Mouse (Mus musculus): ENCODE data around the gene Slc22a21.
"Not testable (repeated sequence)": the region's sequence is repeated elsewhere in the genome, so short reads cannot be mapped to it uniquely, and the experiment has no call there.

Gene Slc22a21

GRCm38 (mm10) chr11:54002147-54002760 lies 22.1 kb upstream of the Slc22a21 start:
- DNase-seq (ENCODE audit: low spot score), result peak; percentile 79

GRCm38 (mm10) chr11:53997661-53998060 lies 17.5 kb upstream of the Slc22a21 start:
- DNase-seq (ENCODE audit: low spot score), result no peak

GRCm38 (mm10) chr11:53992264-53992663 lies 12.1 kb upstream of the Slc22a21 start:
- no peak for DNase-seq (ENCODE audit: low spot score)

- DNase-seq (ENCODE audit: low spot score), result no peak
Measured at GRCm38 (mm10) chr11:53989232-53989631, 9.1 kb upstream of the Slc22a21 start.

- no peak for DNase-seq (ENCODE audit: low spot score)
Measured at GRCm38 (mm10) chr11:53988081-53988480, 7.9 kb upstream of the Slc22a21 start.

GRCm38 (mm10) chr11:53981396-53981795 lies 1.3 kb upstream of the Slc22a21 start:
- no peak for DNase-seq (ENCODE audit: low spot score)

GRCm38 (mm10) chr11:53979456-53979787 lies 710 bp downstream of the Slc22a21 start:
- DNase-seq (ENCODE audit: low spot score), result peak; percentile 46

- DNase-seq (ENCODE audit: low spot score), result no peak
Measured at GRCm38 (mm10) chr11:53977672-53978071, 2.5 kb downstream of the Slc22a21 start.

GRCm38 (mm10) chr11:53975559-53975958 lies 4.6 kb downstream of the Slc22a21 start:
- DNase-seq (ENCODE audit: low spot score), result no peak

- peak; percentile 39 for DNase-seq (ENCODE audit: low spot score)
Measured at GRCm38 (mm10) chr11:53958984-53959383, 21.1 kb downstream of the Slc22a21 start.

- DNase-seq (ENCODE audit: low spot score), result peak; percentile 23
Measured at GRCm38 (mm10) chr11:53958176-53958575, 22.0 kb downstream of the Slc22a21 start.

- DNase-seq (ENCODE audit: low spot score), result no peak
Measured at GRCm38 (mm10) chr11:53956636-53957035, 23.5 kb downstream of the Slc22a21 start.

GRCm38 (mm10) chr11:53954653-53955052 lies 25.5 kb downstream of the Slc22a21 start:
- DNase-seq (ENCODE audit: low spot score), result no peak

- DNase-seq (ENCODE audit: low spot score), result not testable (repeated sequence)
Measured at GRCm38 (mm10) chr11:53950133-53950532, 30.0 kb downstream of the Slc22a21 start.

GRCm38 (mm10) chr11:53931944-53932318 lies 48.2 kb downstream of the Slc22a21 start:
- not testable (repeated sequence) for DNase-seq (ENCODE audit: low spot score)

- peak; percentile 63 for DNase-seq (ENCODE audit: low spot score)
Measured at GRCm38 (mm10) chr11:53931091-53931943, 48.8 kb downstream of the Slc22a21 start.

GRCm38 (mm10) chr11:53929741-53930140 lies 50.4 kb downstream of the Slc22a21 start:
- DNase-seq (ENCODE audit: low spot score), result no peak

- DNase-seq (ENCODE audit: low spot score), result no peak
Measured at GRCm38 (mm10) chr11:53928585-53928984, 51.5 kb downstream of the Slc22a21 start.

GRCm38 (mm10) chr11:53926303-53926702 lies 53.8 kb downstream of the Slc22a21 start:
- DNase-seq (ENCODE audit: low spot score), result no peak

- DNase-seq (ENCODE audit: low spot score), result no peak
Measured at GRCm38 (mm10) chr11:53918851-53919250, 61.3 kb downstream of the Slc22a21 start.

- DNase-seq (ENCODE audit: low spot score), result no peak
Measured at GRCm38 (mm10) chr11:53911011-53911410, 69.1 kb downstream of the Slc22a21 start.

GRCm38 (mm10) chr11:53908686-53909085 lies 71.4 kb downstream of the Slc22a21 start:
- no peak for DNase-seq (ENCODE audit: low spot score)

- no peak for DNase-seq (ENCODE audit: low spot score)
Measured at GRCm38 (mm10) chr11:53904534-53904925, 75.6 kb downstream of the Slc22a21 start.

Data from embryo, embryonic 10 days (tissue).